Mouse (Mus musculus): ENCODE measurements around the gene Gatad2a.
"Not testable (repeated sequence)": the region's sequence is repeated elsewhere in the genome, so short reads cannot be mapped to it uniquely, and the experiment has no call there.

Gene Gatad2a

DNA sequence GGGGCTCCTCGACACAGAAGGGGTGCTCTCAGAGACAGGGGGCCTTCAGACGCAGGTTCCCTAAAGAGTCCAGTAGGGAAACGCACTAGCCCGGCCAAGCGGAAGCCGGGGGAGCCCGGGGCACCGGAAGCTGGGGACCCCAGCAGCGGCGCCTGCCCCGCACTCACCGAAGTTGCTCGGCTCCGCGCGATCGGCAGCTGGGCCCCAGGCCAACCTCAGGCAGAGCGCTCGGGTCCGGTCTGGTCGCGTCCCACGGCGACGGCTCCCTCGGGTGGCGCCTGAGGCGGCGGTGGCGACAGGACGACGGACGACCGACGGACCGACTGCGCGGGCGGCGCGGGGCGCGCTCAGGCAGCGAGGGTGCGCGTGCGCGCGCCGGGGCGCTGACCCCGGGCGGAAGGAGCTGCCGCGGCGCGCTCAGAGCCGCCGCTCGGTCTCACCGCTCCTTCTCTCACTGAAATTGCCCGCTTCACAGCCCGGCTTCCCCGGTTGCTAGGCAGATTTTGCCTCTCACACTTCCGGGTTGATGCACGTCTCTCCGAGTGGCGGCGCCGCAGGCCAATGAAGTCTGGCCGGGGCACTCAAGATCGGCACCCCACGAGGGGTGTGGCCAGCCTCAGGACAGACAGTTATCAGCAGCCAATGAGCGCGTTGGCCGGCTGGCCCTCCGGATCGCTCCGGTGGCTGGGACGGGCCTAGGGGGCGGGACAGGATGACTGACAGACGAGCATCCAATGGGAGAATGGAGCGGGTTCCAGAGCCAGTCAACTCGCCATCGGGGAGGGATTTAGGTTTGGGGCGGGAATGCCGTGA is at the start of gene Gatad2a:
TSS of gene Gatad2a (minus strand) at position 609 of the 813 bp plus-strand sequence.
- DNase-seq (ENCODE audit: low spot score in 2 of 2) = peak; percentile 100

DNA sequence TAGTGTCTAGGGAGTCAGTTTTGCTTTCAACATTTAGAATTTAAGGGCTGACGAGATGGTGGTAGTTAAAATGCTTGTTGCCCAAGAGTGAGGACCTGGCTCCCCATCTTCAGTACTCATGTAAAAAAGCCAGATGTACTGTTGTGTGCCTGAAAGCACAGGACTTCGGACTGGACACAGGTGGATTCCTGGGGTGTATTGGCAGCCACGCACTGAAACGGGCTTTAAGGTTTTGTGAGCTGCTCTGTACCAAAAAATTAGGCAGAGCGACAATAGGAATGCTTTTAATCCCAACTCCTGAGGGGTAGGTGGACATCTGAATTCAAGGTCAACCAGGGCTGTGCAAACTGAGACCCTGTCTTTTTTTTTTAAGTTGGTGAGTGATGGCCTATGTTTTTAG is 47.8 kb upstream of the Gatad2a start:
- DNase-seq (ENCODE audit: low spot score in 2 of 2) = no peak

DNA sequence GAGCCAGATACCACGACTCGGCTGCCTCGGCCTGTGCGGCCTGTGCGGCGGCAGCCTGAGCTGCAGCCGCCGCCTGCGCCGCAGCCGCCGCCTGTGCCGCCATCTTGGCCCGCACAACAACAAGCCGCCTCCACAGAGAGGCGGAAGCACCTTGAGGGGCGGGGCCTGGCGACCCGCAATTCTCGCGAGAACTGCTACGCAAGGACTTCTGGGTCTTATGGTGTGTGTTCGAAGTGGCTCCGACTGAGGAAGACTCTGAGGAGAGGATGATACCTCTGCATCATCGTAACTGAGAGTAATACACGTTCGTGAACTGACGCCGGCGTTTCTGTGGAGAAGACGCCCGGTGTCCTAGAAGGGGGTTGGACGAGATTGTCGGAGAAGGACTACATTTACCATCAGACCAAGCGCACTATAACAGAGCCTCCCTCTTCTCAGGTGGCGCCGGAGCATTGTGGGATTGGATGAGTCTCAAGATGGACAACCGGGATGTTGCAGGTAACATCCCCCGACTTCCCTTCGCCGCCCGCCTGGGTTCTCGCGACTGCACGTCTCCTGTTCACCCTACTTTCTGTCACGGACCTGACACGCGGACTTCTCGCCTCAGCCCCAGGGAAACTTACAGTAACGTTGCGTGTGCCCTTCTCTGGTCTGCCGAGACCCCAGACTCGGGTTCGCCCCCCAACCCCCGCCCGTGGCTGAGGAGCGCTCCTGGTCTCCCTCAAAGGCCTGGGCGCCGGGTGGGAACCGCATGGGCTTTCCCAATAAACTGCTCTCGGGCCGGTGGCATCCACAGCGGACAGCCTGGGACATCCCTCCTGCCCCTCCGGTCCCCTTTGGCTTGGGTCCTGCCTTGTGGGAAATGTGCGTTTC is 46.6 kb upstream of the Gatad2a start, which contains the start of the genes Mau2 and Sugp1:
TSS of gene Mau2 (minus strand) at position 152 of the 873 bp plus-strand sequence.
TSS of gene Sugp1 (plus strand) at position 231 of the 873 bp plus-strand sequence.
- DNase-seq (ENCODE audit: low spot score in 2 of 2) = peak; percentile 96 to 97

DNA sequence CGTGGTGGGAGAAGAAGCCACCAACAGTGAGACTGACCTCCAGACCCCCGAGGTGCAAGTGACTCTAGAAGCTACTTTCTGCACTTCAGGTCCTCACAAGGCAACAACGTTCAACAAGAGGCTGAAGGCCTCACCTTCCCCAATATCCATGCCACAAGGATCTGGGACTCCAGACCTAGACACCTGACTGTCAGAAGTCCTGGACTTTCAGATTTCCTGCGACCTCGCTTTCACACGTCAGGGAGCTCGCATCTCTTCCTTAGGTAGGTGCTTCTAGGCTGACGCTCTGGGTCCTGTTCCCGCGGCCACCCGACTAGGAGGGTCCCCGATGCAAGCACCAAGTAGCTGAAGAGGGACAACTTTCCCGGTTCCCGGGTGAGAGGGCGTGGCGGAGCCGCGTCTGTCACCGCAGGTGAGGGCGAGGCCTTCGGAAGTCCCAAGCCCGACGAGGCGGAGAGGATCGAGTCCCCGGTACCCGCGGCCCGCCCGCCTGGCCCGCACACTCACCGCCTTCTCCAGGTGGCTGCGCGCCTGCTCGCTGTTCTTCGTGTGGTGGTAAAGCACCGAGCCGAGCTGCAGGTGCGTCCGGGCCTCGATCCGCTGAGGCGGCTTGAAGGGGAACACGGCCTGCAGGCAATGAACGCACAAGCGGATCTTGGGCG is 45.8 kb upstream of the Gatad2a start:
- peak in 1 of 2 experiments; percentile 50 for DNase-seq (ENCODE audit: low spot score in 2 of 2)

DNA sequence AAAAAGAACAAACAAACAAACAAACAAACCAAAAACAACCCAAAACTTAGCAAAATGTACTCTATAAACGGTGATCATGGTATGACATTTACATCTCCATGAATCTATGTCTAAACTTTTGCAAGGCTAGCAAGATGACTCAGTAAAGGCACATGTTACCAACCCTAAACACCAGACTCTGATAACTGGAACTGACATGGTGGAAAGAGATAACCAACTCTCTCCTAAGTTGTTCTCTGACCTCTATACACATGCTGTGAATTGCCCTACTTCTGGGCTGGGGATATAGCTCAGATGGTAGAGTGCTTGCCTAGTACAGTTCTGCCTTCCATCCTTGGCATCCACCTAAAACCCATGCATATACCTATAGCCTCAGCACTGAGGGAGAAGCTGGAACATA is 41.8 kb upstream of the Gatad2a start:
- no peak for DNase-seq (ENCODE audit: low spot score in 2 of 2)

DNA sequence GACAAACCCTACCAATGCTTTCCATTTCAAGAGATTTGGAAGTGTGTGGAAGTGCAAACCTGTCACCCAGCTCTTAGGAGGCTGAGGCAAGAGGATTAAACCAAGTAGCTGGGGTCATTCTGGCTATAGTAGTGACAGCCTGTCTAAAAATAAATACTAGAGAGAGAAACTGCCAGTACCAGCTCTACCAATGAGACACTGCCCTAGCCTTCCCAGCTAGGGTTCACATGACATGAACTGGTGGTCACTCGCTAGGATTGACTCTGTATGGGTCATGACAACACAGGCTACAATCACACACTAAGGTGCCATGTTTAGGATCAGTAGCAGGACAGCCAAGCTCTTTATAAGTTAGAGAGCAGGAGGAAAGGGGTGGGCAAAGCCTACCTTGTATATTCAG is 34.1 kb upstream of the Gatad2a start:
- no peak for DNase-seq (ENCODE audit: low spot score in 2 of 2)

DNA sequence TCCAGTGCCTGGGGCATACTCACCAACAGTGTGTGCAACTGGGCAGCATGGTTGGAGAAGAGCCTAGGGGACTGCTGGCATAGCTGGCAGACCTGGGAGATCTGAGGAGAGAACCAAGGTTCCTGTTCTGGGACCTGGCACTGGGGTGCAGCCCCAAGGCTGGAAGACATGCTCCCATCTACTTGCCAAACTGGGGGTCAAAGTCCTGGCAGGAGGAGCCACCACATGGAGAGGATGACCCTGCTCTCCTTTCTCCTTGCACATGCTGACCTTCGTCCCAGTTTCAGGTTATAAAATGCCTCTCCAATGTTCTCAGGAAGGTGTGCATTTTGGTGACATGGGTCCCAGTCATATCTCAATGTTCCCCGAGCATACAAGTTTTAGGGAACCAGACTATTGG is 30.0 kb upstream of the Gatad2a start:
- no peak for DNase-seq (ENCODE audit: low spot score in 2 of 2)

DNA sequence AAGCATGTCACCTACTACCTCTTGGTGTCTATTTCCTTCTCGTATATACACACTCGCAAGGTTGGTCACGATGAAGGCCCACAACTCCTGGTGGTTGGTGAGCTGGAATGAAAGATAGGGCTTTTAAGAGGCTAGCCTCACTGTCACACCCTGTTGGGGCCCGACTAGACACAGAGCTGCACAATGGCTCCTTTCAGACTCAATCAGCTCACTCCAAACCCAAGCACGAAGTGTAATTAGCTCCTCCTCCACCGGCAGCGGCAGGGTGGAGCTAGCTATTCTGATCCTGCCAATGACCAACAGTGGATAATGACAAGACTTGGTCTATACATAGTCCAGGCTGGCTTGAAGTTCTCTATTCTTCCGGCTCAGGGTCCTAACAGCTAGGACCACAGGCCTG is 27.4 kb upstream of the Gatad2a start:
- no peak for DNase-seq (ENCODE audit: low spot score in 2 of 2)

DNA sequence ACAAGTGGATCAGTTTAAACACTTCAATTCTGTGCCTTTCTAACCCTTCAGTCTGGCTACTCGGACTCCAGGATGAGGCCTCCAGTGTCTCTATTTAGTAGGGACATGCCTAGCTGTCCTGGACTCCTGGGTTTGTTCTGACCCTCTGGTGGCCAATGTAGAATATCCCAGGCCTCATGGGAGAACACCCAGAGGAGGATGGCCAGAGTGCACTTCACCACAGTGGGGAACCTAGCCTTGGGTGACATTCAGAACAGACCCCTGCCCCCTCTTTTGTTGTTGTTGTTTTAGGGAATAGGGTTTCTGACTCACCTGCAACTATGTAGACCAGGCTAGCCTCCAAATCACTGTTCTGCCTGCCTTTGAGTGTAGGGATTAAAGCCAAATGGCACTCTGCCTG is 18.8 kb upstream of the Gatad2a start:
- DNase-seq (ENCODE audit: low spot score in 2 of 2) = no peak

DNA sequence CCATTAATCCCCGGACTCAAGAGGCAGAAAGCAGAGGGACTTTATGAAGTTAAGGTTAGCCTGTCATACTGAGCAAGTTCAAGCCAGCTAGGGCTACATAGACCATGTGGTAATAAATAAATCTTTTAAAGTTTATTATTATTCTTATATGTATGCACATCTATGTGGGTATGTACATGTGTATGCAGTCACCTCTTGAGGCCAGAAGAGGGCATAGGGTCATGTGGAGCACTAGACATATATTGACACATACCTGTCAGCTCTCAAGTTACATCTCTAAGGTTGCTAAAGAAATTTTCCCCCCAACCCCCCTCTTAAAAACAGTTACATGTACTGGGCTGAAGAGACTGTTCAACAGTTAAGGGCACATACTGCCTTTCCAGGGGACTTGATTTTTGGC is 16.6 kb upstream of the Gatad2a start:
- DNase-seq (ENCODE audit: low spot score in 2 of 2) = no peak

DNA sequence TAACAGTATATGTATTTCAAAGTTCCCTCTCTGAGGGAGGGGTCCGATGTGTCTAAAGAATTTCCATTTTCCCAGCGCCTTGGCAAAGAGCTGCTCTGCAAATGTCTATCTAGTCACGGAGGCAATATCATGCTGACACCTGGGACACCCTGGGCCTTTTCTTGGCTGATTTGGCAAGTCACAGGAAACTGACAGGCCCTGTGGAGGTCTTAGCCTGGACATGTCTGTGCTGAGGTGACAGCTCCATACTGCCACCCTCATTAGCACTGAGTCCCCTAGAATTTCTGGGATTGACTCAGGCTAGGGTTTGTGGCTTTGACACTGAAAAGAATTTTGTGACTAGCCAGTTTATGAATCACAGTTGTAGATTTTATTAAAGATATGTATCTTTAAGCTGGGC is 16.2 kb upstream of the Gatad2a start:
- DNase-seq (ENCODE audit: low spot score in 2 of 2) = no peak

DNA sequence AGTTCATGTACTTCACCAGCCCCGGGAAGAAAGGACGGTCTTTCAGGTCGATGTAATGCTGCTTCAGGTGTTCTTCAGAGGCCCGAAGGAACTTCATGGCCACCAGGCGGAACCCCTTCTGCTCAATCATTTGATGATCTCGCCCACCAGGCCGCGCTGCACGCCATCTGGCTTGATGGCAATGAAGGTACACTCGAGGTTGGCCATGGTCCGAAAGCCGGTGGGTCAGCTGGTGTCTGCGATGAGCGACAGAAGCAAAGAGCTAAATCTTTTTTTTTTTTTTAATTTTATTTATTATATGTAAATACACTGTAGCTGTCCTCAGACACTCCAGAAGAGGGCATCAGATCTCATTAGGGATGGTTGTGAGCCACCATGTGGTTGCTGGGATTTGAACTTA is 14.6 kb upstream of the Gatad2a start:
- DNase-seq (ENCODE audit: low spot score in 2 of 2) = not testable (repeated sequence)

DNA sequence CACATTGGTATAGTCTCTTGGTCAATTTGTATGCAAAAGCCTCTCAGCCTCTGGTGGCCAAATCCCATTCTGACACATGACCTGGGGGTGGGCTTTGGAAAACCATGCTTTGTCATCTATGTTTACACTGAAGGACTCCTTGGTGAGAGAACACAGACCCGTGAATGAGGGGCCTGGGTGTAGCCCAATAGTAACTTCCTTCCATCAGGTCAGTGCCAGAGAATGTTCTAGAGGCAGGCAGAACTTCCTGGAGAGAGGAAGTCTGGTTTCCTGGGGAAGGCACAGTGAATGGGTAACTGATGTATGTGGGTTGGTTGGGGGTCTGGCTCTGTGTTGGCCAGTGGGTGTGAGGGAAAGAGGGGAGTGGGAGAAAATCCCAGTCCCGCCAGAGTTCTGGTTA is 9.0 kb upstream of the Gatad2a start:
- DNase-seq (ENCODE audit: low spot score in 2 of 2) = no peak

DNA sequence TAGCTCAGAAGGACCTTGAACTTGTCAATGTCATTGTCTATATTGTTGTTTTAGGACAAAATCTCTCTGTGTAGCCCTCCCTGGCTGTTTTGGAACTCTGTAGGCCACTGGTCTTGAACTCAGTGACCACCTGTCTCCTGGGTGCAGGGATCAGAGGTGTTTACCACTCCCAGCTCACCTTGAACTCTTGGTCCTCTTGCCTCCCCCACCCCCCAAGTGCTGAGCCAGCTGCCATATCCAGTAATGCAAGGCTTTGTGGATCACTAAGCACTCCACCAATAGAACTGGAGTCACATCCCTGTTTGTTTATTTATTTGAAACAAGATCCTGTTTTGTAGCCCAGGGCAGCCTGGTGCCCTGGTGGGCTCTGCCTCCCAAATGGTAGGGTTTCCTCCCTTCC is 8.2 kb upstream of the Gatad2a start:
- no peak for DNase-seq (ENCODE audit: low spot score in 2 of 2)

DNA sequence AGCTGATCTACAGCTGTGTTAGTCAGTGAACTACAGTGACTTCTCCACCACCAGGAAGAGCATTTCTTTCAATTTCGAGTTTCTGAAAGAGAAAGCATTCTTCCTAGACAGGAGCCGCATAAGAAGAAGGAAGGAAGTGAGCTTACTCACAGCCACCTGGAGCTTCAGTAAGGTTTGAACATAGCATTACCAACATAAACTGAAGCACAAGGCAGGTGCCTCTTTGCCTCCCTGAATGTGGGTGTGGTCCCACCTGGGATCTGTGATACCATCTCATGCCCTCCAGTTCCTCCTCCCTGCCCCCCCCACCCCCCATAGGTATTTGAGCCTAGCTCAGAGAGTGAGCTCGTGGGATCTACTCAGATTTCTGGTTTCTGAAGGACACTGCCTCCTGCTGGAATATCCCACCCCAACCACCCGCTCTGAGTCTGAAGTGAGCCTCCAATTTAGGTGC is 7.0 kb upstream of the Gatad2a start:
- DNase-seq (ENCODE audit: low spot score in 2 of 2) = no peak

DNA sequence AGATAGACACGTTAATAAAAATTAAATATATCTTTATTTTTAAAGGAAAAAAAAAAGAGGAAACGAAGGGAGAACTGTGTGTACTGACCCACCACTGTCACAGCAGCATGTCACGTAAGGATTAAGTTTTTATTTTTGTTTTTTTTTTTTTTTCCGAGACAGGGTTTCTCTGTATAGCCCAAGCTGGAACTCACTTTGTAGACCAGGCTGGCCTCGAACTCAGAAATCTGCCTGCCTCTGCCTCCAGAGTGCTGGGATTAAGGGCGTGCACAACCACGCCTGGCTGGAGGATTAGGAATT is 5.7 kb upstream of the Gatad2a start:
- DNase-seq (ENCODE audit: low spot score in 2 of 2) = not testable (repeated sequence)

DNA sequence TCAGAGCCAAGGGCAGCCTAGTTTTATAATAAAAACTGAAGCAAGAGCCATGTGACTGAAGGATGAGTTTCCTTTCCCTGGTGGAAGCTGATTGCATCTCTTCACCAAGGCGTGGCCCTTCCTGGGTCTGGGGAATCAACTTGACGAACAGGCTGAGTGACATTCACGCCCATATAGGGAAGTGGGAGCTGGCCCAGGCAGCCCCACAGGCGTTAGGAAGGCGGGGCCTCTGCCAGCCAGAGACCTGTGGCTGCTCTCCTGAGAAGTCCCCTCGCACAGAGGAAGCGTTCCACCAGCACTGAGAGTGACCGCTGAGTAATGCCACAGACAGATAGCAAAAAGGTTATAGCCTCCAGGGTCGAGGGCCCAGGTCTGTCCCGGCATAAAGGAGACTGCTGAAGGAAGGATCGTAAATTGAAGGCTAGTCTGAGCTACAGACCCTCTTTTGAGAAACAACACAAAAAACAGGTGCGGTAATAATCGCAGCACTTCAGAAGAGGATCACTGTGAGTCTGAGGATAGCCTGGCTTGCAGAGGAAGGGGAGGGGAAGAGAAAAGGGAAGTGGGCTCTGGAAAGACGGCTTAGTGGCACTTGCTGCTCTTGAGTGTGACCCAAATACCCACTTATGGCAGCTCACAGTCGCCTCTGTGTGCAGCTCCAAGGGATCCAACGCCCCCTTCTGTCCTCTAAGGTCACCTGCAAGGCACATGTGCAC is 5.2 kb upstream of the Gatad2a start:
- peak; percentile 40 to 51 for DNase-seq (ENCODE audit: low spot score in 2 of 2)

DNA sequence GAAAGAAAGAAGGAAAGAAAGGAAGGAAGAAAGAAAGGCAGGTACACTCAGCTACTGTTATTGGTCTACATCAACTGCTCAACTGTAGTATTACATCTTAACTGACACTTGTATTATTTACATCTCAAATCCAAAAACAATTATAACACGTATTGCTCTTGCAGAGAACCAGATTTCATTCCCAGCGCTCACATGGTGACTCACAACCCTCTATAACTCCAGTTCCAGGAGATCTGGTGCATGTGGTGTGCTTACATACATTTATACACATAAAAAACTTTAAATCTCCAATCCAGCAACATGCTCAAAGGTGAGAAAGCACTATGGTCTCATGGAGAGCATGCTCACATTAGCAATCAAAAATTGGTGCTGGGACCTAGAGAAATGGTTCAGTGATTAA is 4.0 kb upstream of the Gatad2a start:
- DNase-seq (ENCODE audit: low spot score in 2 of 2) = no peak

DNA sequence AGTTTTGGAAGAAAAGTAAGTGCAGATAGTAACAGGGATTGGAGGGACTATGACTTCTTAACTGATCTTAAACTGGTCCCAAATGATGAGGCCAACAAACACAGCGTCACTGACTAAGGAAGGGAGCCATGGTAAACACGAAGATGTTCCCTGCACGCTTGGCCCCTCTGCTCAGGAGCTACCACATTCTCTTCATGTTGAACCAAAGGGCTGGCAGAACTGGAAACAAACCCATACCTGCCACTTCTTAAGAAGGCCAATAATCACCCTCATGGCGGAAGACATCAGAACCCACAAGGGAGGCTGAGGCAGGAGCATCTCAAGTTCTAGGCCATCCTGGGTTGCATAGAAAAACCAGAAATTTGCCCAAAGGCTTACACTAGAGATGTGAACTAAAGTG is 3.1 kb upstream of the Gatad2a start:
- no peak for DNase-seq (ENCODE audit: low spot score in 2 of 2)

DNA sequence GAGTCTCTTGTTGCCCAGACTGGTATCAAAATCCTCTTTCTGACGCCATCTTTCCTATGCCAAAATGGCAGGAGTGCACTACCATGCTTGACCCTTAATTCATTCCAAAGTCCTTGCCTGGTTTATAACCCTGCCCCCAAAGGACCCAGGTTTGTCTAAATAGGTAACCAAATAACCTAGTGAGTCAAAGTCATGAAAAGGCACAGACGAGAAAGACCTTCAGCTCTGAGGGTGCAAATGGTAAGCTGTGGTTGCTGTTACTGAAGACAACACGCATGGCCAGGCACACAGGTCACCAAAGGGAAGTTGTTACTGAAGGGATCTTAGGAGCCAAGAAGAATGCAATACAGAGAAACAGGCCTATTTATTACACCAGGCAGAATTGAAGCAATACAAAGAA is 2.5 kb upstream of the Gatad2a start:
- no peak for DNase-seq (ENCODE audit: low spot score in 2 of 2)

DNA sequence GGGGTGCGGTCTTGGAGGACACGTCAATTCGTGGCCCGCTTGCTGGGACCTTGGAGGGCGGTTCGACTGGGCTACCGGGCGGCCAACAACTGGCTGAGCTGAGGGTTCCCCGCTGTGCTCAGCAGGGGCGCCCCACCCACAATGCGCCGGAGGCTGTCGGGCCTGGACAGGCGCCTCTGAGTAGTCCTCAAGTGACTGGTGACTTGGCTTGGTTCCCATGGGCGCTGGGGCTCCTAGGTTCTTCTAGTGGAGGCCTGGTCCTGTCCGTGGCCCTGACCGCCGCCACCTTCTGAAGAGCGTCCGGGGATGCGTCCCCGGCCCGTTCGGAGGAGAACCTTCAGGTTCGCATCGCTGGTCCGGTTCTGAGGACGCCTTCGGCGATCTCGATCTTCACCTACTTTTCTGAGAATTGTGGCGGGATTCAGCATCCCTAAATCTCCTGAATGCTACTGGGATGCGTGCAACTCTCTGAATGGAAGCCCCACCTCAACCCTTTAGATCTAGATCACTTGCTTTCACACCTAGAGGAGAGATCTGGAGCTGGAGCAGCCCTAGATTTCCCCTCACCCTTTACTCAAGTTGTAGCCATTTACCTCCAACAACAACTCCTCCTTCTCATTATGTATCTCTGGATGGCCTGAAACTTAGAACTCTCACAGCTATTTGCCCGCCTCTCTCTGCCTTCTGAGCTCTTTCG is 553 bp upstream of the Gatad2a start:
- no peak for DNase-seq (ENCODE audit: low spot score in 2 of 2)
